Mouse (Mus musculus): Measurements from ENCODE around the gene Ilkap. TPM values are rescaled to one million over a fixed set of nuclear protein-coding genes. Genes with fewer than 3 reads are reported as not detected.

Ilkap gene
- polyA plus RNA-seq, 1 experiment from 2014 or later = 58.1 TPM

DNA sequence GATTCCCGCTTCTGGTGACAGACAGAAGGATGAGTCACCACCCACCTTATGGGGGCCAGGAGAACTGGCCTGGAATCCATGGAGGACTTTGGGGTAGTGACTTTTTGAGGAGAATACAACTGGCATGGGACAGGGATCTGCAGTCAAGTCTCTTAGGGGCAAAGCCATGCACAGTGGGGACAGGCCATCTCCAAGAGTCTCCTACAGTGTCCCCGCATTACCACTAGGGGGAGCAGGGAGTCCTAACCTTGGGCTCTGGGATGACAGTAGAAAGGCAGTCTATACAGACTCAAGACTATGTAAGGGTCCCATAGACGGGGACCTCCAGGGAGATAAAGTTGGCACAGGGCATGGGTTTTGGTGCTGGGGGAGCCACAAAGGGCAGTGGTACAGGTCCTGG, 51.7 kb downstream of the Ilkap start:
- Histone ChIP-seq H3K4me3 (ENCODE audit: low read depth, low read length) (no peak overlapping the region), H3K27ac (replicated peaks) (no peak overlapping the region), H3K4me2 (replicated peaks; ENCODE audit: low read depth) (no peak overlapping the region), H3K36me3 (ENCODE audit: control insufficient read depth, insufficient read depth, low read length) (no peaks in the 10 kb centered on the region), H3K9ac (ENCODE audit: low read length) (no peak overlapping the region), H3K27me3 (ENCODE audit: control insufficient read depth, insufficient read depth, low read length) (peaks cover 14% of the 10 kb centered on the region; the same call in 1 of the 2 replicates), H3K4me1 (replicated peaks; ENCODE audit: control insufficient read depth, insufficient read depth) (no peaks in the 10 kb centered on the region), H3K9me3 (ENCODE audit: control insufficient read depth, low read length) (no peaks in the 10 kb centered on the region)
- ATAC-seq (ENCODE audit: low FRiP score, low TSS enrichment) (peak; percentile 69), DNase-seq (ENCODE audit: low spot score) (peak; percentile 64)
- TF ChIP-seq EP300 (optimal IDR thresholded peaks at IDR 0.05) (no peak), CTCF (IDR thresholded peaks at IDR 0.05; ENCODE audit: low read depth) (peak; percentile 92)
- 30% methylated on average over 3 of the region's 3 CpGs for WGBS

GRCm38 (mm10) chr1:91344921-91345685, 53.5 kb downstream of the Ilkap start:
- peaks cover 14% of the 10 kb centered on the region; the same call in 1 of the 2 replicates for H3K27me3 ChIP-seq (ENCODE audit: control insufficient read depth, insufficient read depth, low read length)
- TF ChIP-seq CTCF (IDR thresholded peaks at IDR 0.05; ENCODE audit: low read depth) (peak; percentile 54), EP300 (optimal IDR thresholded peaks at IDR 0.05) (no peak)
- 0 out of 2 replicates have a peak overlapping the region, but pooled peaks have one; percentile 1 for H3K9ac ChIP-seq (ENCODE audit: low read length)
- H3K36me3 ChIP-seq (ENCODE audit: control insufficient read depth, insufficient read depth, low read length) = no peaks in the 10 kb centered on the region
- ATAC-seq (ENCODE audit: low FRiP score, low TSS enrichment) = no peak
- no peak overlapping the region for H3K27ac ChIP-seq (replicated peaks)
- H3K4me1 ChIP-seq (replicated peaks; ENCODE audit: control insufficient read depth, insufficient read depth) = no peaks in the 10 kb centered on the region
- WGBS = 3% methylated on average over 67 of the region's 68 CpGs
- peak overlapping the region; percentile 19 for H3K4me3 ChIP-seq (ENCODE audit: low read depth, low read length)
- no peaks in the 10 kb centered on the region for H3K9me3 ChIP-seq (ENCODE audit: control insufficient read depth, low read length)
- H3K4me2 ChIP-seq (replicated peaks; ENCODE audit: low read depth) = peak overlapping the region; percentile 50
- DNase-seq (ENCODE audit: low spot score) = peak; percentile 36

DNA sequence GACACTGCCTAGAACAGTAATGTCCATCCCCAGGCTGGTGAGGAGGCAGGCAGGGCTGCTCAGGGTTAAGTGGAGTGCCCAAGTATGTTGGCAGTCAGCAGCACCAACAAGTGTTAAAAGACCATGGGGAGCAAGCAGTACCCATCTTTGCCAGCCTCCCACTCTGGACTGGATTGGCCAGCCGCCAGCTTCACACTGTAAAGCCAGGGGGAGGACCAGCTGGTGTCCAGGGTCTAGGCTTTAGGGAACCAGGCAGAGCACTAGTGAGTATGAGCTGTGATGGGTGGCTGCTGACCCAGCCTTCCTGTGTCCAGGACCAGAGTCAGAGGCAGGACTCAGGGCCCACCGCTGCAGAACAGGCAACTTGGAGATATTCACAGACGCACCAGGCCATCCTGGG, 54.6 kb downstream of the Ilkap start:
- Histone ChIP-seq H3K9ac (ENCODE audit: low read length) (no peak overlapping the region), H3K27me3 (ENCODE audit: control insufficient read depth, insufficient read depth, low read length) (peaks cover 14% of the 10 kb centered on the region; the same call in 1 of the 2 replicates), H3K4me3 (ENCODE audit: low read depth, low read length) (no peak overlapping the region), H3K4me1 (replicated peaks; ENCODE audit: control insufficient read depth, insufficient read depth) (no peaks in the 10 kb centered on the region), H3K9me3 (ENCODE audit: control insufficient read depth, low read length) (no peaks in the 10 kb centered on the region), H3K4me2 (replicated peaks; ENCODE audit: low read depth) (no peak overlapping the region), H3K36me3 (ENCODE audit: control insufficient read depth, insufficient read depth, low read length) (no peaks in the 10 kb centered on the region), H3K27ac (replicated peaks) (no peak overlapping the region)
- WGBS = 73% methylated on average over 3 of the region's 3 CpGs
- TF ChIP-seq CTCF (IDR thresholded peaks at IDR 0.05; ENCODE audit: low read depth) (no peak), EP300 (optimal IDR thresholded peaks at IDR 0.05) (no peak)
- DNase-seq (ENCODE audit: low spot score) (no peak), ATAC-seq (ENCODE audit: low FRiP score, low TSS enrichment) (no peak)

DNA sequence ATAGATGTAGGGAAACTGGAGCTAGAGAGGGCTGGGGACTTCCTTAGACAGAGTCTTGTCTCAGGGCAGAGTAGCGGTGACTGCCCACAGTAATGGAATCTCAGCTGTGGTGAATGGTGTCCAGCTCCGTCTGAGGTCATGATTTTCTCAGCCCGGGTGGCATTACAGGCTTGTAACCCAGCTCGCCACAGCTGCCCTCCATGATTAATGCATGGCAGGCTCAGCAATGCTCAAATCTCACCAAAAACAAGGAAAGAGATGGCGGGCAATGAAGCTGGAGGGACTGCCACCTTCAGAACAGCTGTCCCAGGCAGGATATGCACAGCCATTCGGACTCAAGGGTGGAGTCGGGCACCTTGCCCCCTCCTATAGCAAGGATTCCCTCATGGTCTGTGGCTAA, 61.3 kb downstream of the Ilkap start:
- Histone ChIP-seq H3K4me3 (ENCODE audit: low read depth, low read length) (no peak overlapping the region), H3K27me3 (ENCODE audit: control insufficient read depth, insufficient read depth, low read length) (no peaks in the 10 kb centered on the region), H3K36me3 (ENCODE audit: control insufficient read depth, insufficient read depth, low read length) (no peaks in the 10 kb centered on the region), H3K9ac (ENCODE audit: low read length) (no peak overlapping the region), H3K9me3 (ENCODE audit: control insufficient read depth, low read length) (no peaks in the 10 kb centered on the region), H3K27ac (replicated peaks) (no peak overlapping the region), H3K4me2 (replicated peaks; ENCODE audit: low read depth) (no peak overlapping the region), H3K4me1 (replicated peaks; ENCODE audit: control insufficient read depth, insufficient read depth) (no peaks in the 10 kb centered on the region)
- ATAC-seq (ENCODE audit: low FRiP score, low TSS enrichment) (no peak), DNase-seq (ENCODE audit: low spot score) (no peak)
- no peak for TF ChIP-seq EP300 (optimal IDR thresholded peaks at IDR 0.05)
- no peak for TF ChIP-seq CTCF (IDR thresholded peaks at IDR 0.05; ENCODE audit: low read depth)
- 89% methylated on average over 7 of the region's 7 CpGs for WGBS

- no peak for ATAC-seq (ENCODE audit: low FRiP score, low TSS enrichment)
- H3K27ac ChIP-seq (replicated peaks) = no peak overlapping the region
- no peaks in the 10 kb centered on the region for H3K4me1 ChIP-seq (replicated peaks; ENCODE audit: control insufficient read depth, insufficient read depth)
- no peak overlapping the region for H3K4me2 ChIP-seq (replicated peaks; ENCODE audit: low read depth)
- no peak overlapping the region for H3K9ac ChIP-seq (ENCODE audit: low read length)
- H3K27me3 ChIP-seq (ENCODE audit: control insufficient read depth, insufficient read depth, low read length) = no peaks in the 10 kb centered on the region
- H3K36me3 ChIP-seq (ENCODE audit: control insufficient read depth, insufficient read depth, low read length) = no peaks in the 10 kb centered on the region
- DNase-seq (ENCODE audit: low spot score) = no peak
- H3K4me3 ChIP-seq (ENCODE audit: low read depth, low read length) = no peak overlapping the region
- no peak for TF ChIP-seq CTCF (IDR thresholded peaks at IDR 0.05; ENCODE audit: low read depth)
- TF ChIP-seq EP300 (optimal IDR thresholded peaks at IDR 0.05) = no peak
- H3K9me3 ChIP-seq (ENCODE audit: control insufficient read depth, low read length) = no peaks in the 10 kb centered on the region
Measured at GRCm38 (mm10) chr1:91333582-91333981, 65.0 kb downstream of the Ilkap start.

DNA sequence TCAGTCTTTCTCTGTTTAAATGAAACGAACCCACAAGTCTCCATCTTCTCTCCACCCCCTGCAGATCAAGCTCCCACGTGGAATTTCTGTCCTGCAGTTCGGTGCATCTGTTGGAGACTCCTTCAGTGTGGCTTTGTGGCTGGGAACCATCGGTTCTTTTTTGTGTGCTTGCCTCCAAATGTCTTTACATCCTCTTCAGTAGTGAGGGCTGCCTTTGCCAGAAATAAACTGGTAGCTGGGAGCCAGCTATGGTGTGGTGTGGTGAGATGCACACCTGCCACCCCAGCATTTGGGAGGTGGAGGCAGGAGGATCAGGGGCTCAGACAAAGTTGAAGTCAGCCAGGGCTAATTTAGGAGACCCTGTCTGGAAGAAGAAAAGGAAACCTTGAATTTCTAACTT, 66.5 kb downstream of the Ilkap start:
- Histone ChIP-seq H3K4me3 (ENCODE audit: low read depth, low read length) (no peak overlapping the region), H3K4me2 (replicated peaks; ENCODE audit: low read depth) (no peak overlapping the region), H3K36me3 (ENCODE audit: control insufficient read depth, insufficient read depth, low read length) (no peaks in the 10 kb centered on the region), H3K27ac (replicated peaks) (no peak overlapping the region), H3K27me3 (ENCODE audit: control insufficient read depth, insufficient read depth, low read length) (no peaks in the 10 kb centered on the region), H3K9me3 (ENCODE audit: control insufficient read depth, low read length) (no peaks in the 10 kb centered on the region), H3K9ac (ENCODE audit: low read length) (no peak overlapping the region), H3K4me1 (replicated peaks; ENCODE audit: control insufficient read depth, insufficient read depth) (no peaks in the 10 kb centered on the region)
- WGBS = 50% methylated on average over 4 of the region's 4 CpGs
- DNase-seq (ENCODE audit: low spot score) (no peak), ATAC-seq (ENCODE audit: low FRiP score, low TSS enrichment) (no peak)
- no peak for TF ChIP-seq EP300 (optimal IDR thresholded peaks at IDR 0.05)
- no peak for TF ChIP-seq CTCF (IDR thresholded peaks at IDR 0.05; ENCODE audit: low read depth)

Measured in stomach, postnatal 0 days (tissue).